Mouse (Mus musculus): ENCODE data around the gene Plch2.

DNA sequence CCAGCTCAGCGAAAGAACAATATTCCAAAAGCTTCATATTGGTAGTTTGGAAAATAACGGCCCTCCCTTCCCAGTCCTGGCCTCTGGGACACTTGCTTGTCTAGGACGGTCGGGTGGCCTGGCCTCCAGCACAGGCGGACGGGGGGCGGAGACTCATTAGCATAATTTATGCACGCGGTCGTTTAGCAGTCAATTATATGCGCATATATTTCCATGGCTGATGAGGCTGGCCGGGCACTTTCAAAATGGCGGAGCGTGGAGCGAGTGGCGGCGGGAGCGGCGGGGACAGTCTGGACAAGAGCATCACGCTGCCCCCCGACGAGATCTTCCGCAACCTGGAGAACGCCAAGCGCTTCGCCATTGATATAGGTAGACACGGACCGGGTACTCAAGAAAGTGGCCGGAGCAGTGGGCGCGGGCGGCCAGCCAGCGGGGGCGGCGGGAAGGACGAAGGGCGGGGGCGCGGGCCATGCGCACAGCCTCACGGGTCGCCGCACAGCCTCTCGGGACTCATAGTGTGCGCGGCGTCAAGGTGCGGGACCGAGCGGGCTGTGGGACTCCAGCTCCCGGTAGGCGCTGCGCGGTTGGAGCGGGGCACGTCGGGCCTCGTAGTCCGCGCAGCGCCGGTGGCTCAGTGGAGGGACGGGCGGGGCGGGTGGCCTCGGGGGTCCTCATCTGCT lies 92.5 kb downstream of the Plch2 start, which contains the start of gene Pank4:
- TF ChIP-seq CTCF (IDR thresholded peaks at IDR 0.05; ENCODE audit: insufficient read depth, low read length) (no peak), POLR2A (IDR thresholded peaks at IDR 0.05; ENCODE audit: borderline replicate concordance, extremely low read depth, low read depth, low read length) (peak; percentile 83)

All from lung, adult 2 months (tissue).